Mouse (Mus musculus) liver, embryonic 12.5 days (tissue): ENCODE data around the gene Ide. TPM values are rescaled to one million over a fixed set of nuclear protein-coding genes. Genes with fewer than 3 reads are reported as not detected.

Source experiments
- ATAC-seq: fragments of 200-750 bp; cut with Nextera tagmentation; 2 replicates; pipeline ENCODE4 v1.8.0; 2017; ENCODE audit warnings: moderate number of reproducible peaks, mild to moderate bottlenecking, moderate library complexity
- H3K27ac ChIP-seq: fragments of 300-500 bp; sonication (generic); 2 replicates; pipeline ENCODE4 v1.5.1; 2016; ENCODE audit warnings: mild to moderate bottlenecking
- H3K27me3 ChIP-seq: fragments of 300-500 bp; sonication (generic); replicated peaks from 2 replicates; pipeline ENCODE4 v1.6.1; 2016; ENCODE audit warnings: mild to moderate bottlenecking, moderate library complexity
- H3K36me3 ChIP-seq: fragments of 300-500 bp; sonication (generic); 2 replicates; pipeline ENCODE4 v1.6.1; 2016; ENCODE audit warnings: mild to moderate bottlenecking, moderate library complexity
- H3K4me1 ChIP-seq: fragments of 300-500 bp; sonication (generic); 2 replicates; pipeline ENCODE4 v1.6.1; 2016
- H3K4me2 ChIP-seq: fragments of 300-500 bp; sonication (generic); 2 replicates; pipeline ENCODE4 v1.6.1; 2016; ENCODE audit warnings: mild to moderate bottlenecking, moderate library complexity
- H3K4me3 ChIP-seq: fragments of 300-500 bp; sonication (generic); 2 replicates; pipeline ENCODE4 v1.5.1; 2016; ENCODE audit warnings: mild to moderate bottlenecking, moderate library complexity
- H3K9ac ChIP-seq: fragments of 300-500 bp; sonication (generic); 2 replicates; pipeline ENCODE4 v1.6.1; 2016; ENCODE audit warnings: mild to moderate bottlenecking, moderate library complexity
- H3K9me3 ChIP-seq: fragments of 300-500 bp; sonication (generic); replicated peaks from 2 replicates; pipeline ENCODE4 v1.6.1; 2016; ENCODE audit warnings: mild to moderate bottlenecking, moderate library complexity
- WGBS: fragments of 180-500 bp; shearing (Covaris S2); methylation state at CpG from one replicate; pipeline ENCODE4 v1.1.7; 2016; ENCODE audit not compliant: insufficient replicate concordance; 5-methylcytosine and 5-hydroxymethylcytosine counted together
- polyA plus RNA-seq: library from polyadenylated mRNA; unstranded; fragments of >200 nt; fragmentation: Nextera tagmentation; extraction: Ambion mirVana; gene quantifications from 2 replicates; pipeline ENCODE4 v1.2.1, GENCODE M21; 2016

Gene Ide
- polyA plus RNA-seq, 1 experiment from 2014 or later = 54.2 TPM

GRCm38 (mm10) chr19:37327216-37327615 is 10.4 kb downstream of the Ide start:
- H3K4me3 ChIP-seq = no peak overlapping the region
- no peak overlapping the region for H3K4me2 ChIP-seq
- no peak overlapping the region for H3K9ac ChIP-seq
- H3K36me3 ChIP-seq = peaks cover 53% of the 10 kb centered on the region
- H3K27me3 ChIP-seq = no peaks in the 10 kb centered on the region
- H3K4me1 ChIP-seq = no peaks in the 10 kb centered on the region
- no peak overlapping the region for H3K27ac ChIP-seq
- no peaks in the 10 kb centered on the region for H3K9me3 ChIP-seq
- ATAC-seq = no peak
- 84% methylated on average over 5 of the region's 5 CpGs for WGBS

DNA sequence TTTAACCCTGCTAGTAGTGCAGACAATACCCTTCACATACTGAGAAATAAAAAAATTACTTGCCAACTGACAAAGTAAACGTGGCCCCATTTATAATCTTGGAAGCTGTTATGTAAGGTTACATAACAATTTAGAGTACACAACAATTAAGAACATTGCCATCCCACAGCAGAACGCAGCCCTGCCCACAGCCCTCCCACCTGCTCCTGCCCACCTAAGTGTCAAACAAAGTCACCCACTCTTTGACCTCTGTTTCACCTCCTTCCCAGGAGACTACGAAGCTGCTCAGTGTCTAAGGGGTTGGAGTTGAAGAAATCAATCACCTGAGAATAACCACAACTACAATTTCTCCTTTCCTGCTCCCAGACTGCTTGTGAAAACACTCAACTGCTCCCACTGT is 14.1 kb downstream of the Ide start:
- Histone ChIP-seq H3K27me3 (no peaks in the 10 kb centered on the region), H3K4me2 (no peak overlapping the region), H3K36me3 (peaks cover 45% of the 10 kb centered on the region), H3K4me1 (no peaks in the 10 kb centered on the region), H3K4me3 (no peak overlapping the region), H3K9ac (no peak overlapping the region), H3K27ac (no peak overlapping the region), H3K9me3 (no peaks in the 10 kb centered on the region)
- no peak for ATAC-seq
- 77% methylated on average over 3 of the region's 3 CpGs for whole genome bisulfite sequencing

DNA sequence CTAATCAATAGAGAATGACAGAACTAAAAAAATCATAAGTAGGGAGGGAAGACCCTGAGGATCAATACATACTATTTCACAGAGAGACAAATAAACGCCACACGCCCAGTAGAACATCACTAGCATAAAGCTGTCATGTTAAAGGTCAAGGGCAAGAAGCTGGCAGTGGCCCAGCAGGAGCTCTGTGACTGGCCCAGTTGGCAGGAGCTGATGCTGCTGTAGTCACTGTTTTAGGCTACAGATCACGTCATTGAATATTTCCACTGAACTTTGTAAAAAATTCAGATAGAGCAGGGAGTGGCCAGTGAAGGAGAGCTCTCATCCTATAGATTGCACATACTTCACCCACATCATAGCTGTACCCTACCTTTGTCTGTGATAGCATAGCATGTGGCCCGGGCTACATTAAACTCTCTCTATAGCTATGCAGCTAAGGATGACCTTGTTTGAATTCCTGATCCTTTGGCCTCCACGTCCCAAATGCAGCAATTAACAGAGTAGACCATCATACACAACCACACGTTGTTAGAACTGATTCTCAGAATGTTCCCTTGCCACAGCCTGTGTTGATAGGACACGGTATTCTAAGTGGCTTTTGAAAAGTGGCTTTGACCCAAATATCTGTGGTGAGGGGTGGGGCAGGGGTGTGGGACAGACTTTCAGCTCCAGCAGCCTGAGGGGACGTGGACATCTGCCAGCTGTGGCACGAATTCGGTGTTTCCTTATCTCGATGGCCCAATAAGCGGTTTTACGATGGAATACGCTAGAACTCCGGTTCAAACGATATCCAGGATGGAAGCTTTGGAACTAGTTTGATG is 16.6 kb downstream of the Ide start:
- no peak for ATAC-seq
- no peak overlapping the region for H3K27ac ChIP-seq

DNA sequence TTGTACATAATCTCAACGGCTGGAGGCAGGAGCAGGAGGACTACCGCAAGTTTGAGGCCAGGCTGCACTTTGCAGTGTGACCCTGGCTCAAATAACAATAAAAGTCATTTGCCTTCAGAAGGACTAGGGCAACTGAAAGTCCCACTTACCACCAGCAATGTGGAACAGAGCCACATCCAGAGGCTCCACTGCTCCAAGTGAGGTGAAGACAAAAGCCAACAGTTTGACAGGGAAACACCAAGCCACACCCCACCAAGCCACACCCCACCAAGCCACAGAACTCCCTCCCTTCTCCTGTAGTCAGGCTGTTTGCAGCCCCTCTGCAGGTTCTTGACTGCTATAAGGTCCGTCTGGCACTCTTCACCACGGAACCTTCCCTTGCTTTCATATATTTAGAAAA is 20.3 kb downstream of the Ide start:
- no peaks in the 10 kb centered on the region; the same call in 1 of the 2 replicates for H3K4me1 ChIP-seq
- no peaks in the 10 kb centered on the region for H3K27me3 ChIP-seq
- ATAC-seq = no peak
- H3K4me3 ChIP-seq = no peak overlapping the region
- WGBS = 80% methylated on average over 4 of the region's 4 CpGs
- no peak overlapping the region for H3K9ac ChIP-seq
- no peaks in the 10 kb centered on the region for H3K9me3 ChIP-seq
- H3K4me2 ChIP-seq = no peak overlapping the region
- no peak overlapping the region for H3K27ac ChIP-seq
- H3K36me3 ChIP-seq = peaks cover 60% of the 10 kb centered on the region

More for the DNA sequence above, 16.6 kb downstream of the Ide start:
- no peaks in the 10 kb centered on the region for H3K27me3 ChIP-seq
- H3K36me3 ChIP-seq = peaks cover 40% of the 10 kb centered on the region
- 81% methylated on average over 16 of the region's 16 CpGs for WGBS
- H3K9me3 ChIP-seq = no peaks in the 10 kb centered on the region
- H3K4me3 ChIP-seq = no peak overlapping the region
- H3K4me1 ChIP-seq = no peaks in the 10 kb centered on the region; the same call in 1 of the 2 replicates
- no peak overlapping the region for H3K4me2 ChIP-seq
- no peak overlapping the region for H3K9ac ChIP-seq

GRCm38 (mm10) chr19:37315091-37315490 is 22.6 kb downstream of the Ide start:
- H3K9ac ChIP-seq = no peak overlapping the region
- no peaks in the 10 kb centered on the region; the same call in 1 of the 2 replicates for H3K4me1 ChIP-seq
- H3K36me3 ChIP-seq = peaks cover 74% of the 10 kb centered on the region
- H3K9me3 ChIP-seq = no peaks in the 10 kb centered on the region
- WGBS = 88% methylated on average over 9 of the region's 9 CpGs
- no peak overlapping the region for H3K4me2 ChIP-seq
- H3K27me3 ChIP-seq = no peaks in the 10 kb centered on the region
- H3K27ac ChIP-seq = no peak overlapping the region
- no peak for ATAC-seq
- no peak overlapping the region for H3K4me3 ChIP-seq

- Histone ChIP-seq H3K4me3 (no peak overlapping the region), H3K36me3 (peaks cover 85% of the 10 kb centered on the region), H3K27ac (no peak overlapping the region), H3K4me1 (no peaks in the 10 kb centered on the region), H3K27me3 (no peaks in the 10 kb centered on the region), H3K9ac (no peak overlapping the region), H3K9me3 (no peaks in the 10 kb centered on the region), H3K4me2 (no peak overlapping the region)
- 81% methylated on average over 6 of the region's 6 CpGs for WGBS
- ATAC-seq = no peak
These were observed 26.2 kb downstream of the Ide start for GRCm38 (mm10) chr19:37311426-37311825.

- Histone ChIP-seq H3K9me3 (no peaks in the 10 kb centered on the region), H3K36me3 (peaks cover 77% of the 10 kb centered on the region), H3K27ac (no peak overlapping the region), H3K4me2 (no peak overlapping the region), H3K27me3 (no peaks in the 10 kb centered on the region), H3K4me3 (no peak overlapping the region), H3K9ac (no peak overlapping the region), H3K4me1 (no peaks in the 10 kb centered on the region)
- WGBS = 84% methylated on average over 4 of the region's 4 CpGs
- ATAC-seq = no peak
These were observed 27.5 kb downstream of the Ide start for GRCm38 (mm10) chr19:37310133-37310532.

DNA sequence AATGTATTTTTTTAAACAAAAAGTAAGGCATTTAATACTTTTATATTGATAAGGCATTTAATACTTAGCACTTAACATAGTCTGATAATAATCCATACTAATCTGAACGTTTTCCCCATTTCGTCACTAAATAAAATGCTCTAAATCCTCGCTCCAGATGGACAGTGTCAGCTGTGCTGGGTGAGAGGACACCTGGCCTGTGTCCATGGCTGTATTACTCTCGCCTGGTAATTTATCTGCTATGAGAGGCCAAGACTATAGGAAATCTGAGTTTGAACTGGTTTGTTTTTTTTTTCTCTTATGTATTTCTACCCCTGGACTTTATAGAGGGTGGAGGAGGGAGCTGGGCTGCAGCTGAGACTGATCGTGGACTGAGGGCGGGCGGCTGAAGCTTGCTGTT is 28.7 kb downstream of the Ide start:
- H3K4me1 ChIP-seq = no peaks in the 10 kb centered on the region
- no peaks in the 10 kb centered on the region for H3K27me3 ChIP-seq
- H3K9me3 ChIP-seq = no peaks in the 10 kb centered on the region
- no peak overlapping the region for H3K4me2 ChIP-seq
- ATAC-seq = no peak
- no peak overlapping the region for H3K4me3 ChIP-seq
- no peak overlapping the region for H3K9ac ChIP-seq
- 86% methylated on average over 7 of the region's 7 CpGs for WGBS
- H3K36me3 ChIP-seq = peaks cover 70% of the 10 kb centered on the region
- no peak overlapping the region for H3K27ac ChIP-seq

DNA sequence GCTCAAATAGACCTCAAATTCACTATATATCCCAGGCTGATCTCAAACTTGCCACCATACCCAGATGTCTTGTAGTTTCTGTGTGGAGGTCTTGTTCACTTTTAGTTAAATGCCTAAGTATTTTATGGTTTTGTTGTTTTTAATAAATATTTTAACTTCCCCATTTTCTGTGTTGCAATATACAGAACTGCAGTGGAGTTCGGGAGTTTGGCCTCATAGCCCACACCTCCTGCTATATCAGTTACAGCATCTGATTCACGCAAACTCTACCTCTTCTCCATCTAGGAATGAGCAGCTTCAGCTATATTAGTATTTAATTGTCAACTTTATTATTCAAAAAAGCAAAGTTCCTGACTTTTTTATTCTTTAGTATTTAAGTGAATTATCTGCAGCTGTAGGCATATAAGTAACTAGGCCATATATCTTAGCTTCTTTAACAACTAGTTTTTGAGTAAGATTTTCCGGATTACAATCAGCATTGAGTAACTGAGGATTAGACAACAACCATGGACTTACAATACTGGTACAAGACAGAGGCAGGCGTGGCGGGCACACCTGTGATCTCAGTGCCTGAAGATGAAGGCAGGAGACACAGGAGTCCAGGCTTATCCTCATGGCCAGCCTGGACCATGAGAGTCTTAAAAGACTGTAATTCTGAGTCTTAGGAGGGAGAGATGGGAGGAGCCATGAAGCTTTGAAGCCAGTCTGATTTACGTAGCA is 29.7 kb downstream of the Ide start:
- H3K36me3 ChIP-seq = peaks cover 70% of the 10 kb centered on the region
- WGBS = 77% methylated on average over 6 of the region's 6 CpGs

DNA sequence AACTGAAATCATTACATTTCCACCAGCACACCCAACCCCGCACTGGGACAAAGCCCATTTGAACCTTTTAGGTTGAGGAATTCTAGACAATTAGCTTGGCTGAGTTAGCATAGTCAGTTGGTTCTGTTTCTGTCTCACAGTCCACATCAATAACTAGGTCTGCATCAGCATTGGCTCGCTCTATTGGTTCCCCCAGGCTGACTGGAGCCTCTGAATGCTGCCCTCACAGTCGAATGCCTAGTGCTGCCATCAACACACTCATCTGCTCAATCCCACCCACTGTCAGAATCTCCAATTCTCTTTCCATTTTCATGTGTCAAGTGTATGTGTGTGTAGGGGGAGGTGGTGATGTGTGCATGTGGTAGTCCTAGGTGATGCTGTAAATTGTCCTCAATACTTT is 31.5 kb downstream of the Ide start:
- no peak overlapping the region for H3K4me2 ChIP-seq
- no peak overlapping the region for H3K9ac ChIP-seq
- no peak overlapping the region for H3K27ac ChIP-seq
- no peaks in the 10 kb centered on the region for H3K4me1 ChIP-seq
- no peak for ATAC-seq
- WGBS = 83% methylated on average over 3 of the region's 3 CpGs
- H3K9me3 ChIP-seq = no peaks in the 10 kb centered on the region
- no peak overlapping the region for H3K4me3 ChIP-seq
- H3K27me3 ChIP-seq = no peaks in the 10 kb centered on the region
- H3K36me3 ChIP-seq = peaks cover 61% of the 10 kb centered on the region

More for the DNA sequence above, 29.7 kb downstream of the Ide start:
- H3K4me2 ChIP-seq = no peak overlapping the region
- no peaks in the 10 kb centered on the region for H3K4me1 ChIP-seq
- no peak for ATAC-seq
- no peak overlapping the region for H3K9ac ChIP-seq
- no peak overlapping the region for H3K4me3 ChIP-seq
- H3K27ac ChIP-seq = no peak overlapping the region
- H3K9me3 ChIP-seq = no peaks in the 10 kb centered on the region
- no peaks in the 10 kb centered on the region for H3K27me3 ChIP-seq

DNA sequence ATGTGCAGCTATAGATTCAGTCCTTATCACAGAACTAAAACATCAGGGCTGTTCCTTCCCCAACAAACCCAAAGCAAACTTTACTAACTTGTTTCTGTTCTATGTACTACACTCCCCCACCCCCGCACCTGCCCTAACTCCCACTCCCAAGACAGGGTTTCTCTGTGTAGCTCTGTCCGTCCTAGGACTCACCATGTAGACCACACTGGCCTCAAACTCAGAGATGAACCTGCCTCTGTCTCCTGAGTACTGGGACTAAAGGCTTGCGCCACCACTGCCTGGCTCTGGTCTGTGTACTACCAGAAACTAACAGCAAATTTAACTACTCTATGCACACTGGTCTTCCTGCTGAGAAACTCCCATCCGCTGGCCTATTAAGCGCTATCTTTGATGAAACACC is 32.8 kb downstream of the Ide start:
- no peak overlapping the region for H3K9ac ChIP-seq
- no peak overlapping the region for H3K4me3 ChIP-seq
- no peaks in the 10 kb centered on the region for H3K9me3 ChIP-seq
- H3K36me3 ChIP-seq = peaks cover 51% of the 10 kb centered on the region
- H3K4me1 ChIP-seq = no peaks in the 10 kb centered on the region
- WGBS = 93% methylated on average over 5 of the region's 5 CpGs
- no peaks in the 10 kb centered on the region for H3K27me3 ChIP-seq
- H3K27ac ChIP-seq = no peak overlapping the region
- no peak for ATAC-seq
- H3K4me2 ChIP-seq = no peak overlapping the region

DNA sequence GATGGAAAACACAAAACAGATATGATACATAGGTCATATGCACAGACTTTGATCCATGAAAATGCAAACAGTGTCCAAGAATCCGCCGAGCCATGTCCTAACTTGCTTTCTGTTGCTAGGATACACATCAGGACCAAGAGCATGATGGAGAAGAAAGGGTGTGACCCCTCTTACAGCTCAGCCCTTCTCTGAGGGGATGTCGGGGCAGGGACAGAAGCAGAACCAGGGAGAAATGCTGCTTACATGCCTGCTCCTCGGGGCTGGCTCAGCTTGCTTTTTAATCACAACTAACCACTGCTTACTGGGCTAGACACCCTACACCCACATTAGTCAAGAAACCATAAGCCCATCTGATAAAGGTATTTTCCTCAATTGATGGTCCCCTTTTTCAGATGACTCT is 33.6 kb downstream of the Ide start:
- Histone ChIP-seq H3K9me3 (no peaks in the 10 kb centered on the region), H3K9ac (no peak overlapping the region), H3K4me2 (no peak overlapping the region), H3K36me3 (peaks cover 45% of the 10 kb centered on the region), H3K4me1 (no peaks in the 10 kb centered on the region), H3K27me3 (no peaks in the 10 kb centered on the region), H3K27ac (no peak overlapping the region), H3K4me3 (no peak overlapping the region)
- ATAC-seq = no peak
- 77% methylated on average over 4 of the region's 4 CpGs for WGBS
